Mouse (Mus musculus): ENCODE data around the gene Psma3. TPM values are rescaled to one million over a fixed set of nuclear protein-coding genes. Genes with fewer than 3 reads are reported as not detected.

Psma3 gene
- polyA plus RNA-seq, 1 experiment, result 7.1 TPM

DNA sequence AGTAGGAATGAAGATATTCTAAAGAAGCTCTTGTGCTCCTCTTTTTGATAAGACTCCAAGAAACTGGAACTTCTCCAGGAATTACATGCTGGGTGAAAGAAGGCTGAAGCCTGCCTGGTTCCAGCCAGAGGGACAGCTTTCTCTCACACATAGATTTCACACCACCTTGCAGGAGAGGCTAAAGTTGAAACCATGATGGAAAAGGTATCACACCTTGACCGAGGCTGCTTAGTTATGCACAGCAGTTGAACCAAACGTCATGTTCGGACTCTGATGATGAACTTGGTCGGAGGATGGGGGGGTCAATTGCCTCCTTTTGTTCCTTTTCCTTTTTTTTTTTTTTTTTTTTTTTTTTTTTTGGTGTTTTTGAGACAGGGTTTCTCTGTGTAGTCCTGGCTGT is 590 bp upstream of the Psma3 start:
- 84% methylated on average over 4 of the region's 4 CpGs for WGBS
- peaks cover 4% of the 10 kb centered on the region; the same call in 1 of the 2 replicates for H3K4me1 ChIP-seq (ENCODE audit: control insufficient read depth, insufficient read depth, insufficient read length, low read length)
- no peak for TF ChIP-seq CTCF (IDR thresholded peaks at IDR 0.05; ENCODE audit: extremely low read depth, insufficient read length, insufficient replicate concordance, low read depth, low read length)
- no peak for TF ChIP-seq POLR2A (IDR thresholded peaks at IDR 0.05; ENCODE audit: low read depth, low read length)
- no peak overlapping the region for H3K27ac ChIP-seq (ENCODE audit: insufficient read depth, low read depth, low read length)
- H3K4me3 ChIP-seq (ENCODE audit: low read depth, low read length), result peak overlapping the region; percentile 53; the same call in 1 of the 2 replicates
- H3K36me3 ChIP-seq (ENCODE audit: control insufficient read depth, insufficient read depth, low read length), result no peaks in the 10 kb centered on the region
- no peaks in the 10 kb centered on the region for H3K27me3 ChIP-seq (ENCODE audit: control insufficient read depth, insufficient read depth, low read length)

DNA sequence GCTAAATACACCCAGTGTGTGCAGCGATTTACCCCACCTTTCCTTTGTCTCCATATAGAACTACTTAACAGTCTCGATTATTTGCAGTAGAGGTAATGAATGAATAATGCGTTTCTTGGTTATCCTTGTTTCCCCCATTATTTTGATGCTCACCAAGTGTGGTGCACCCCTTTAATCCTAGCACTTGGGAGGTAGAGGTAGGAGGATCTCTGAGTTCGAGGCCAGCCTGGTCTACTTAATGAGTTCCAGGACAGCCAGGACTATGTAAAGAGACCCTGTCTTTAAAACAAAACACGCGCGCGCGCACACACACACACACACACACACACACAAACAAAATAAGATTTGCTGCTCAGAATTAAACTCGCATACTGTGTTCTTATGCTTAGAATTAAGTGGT is 985 bp downstream of the Psma3 start:
- Histone ChIP-seq H3K27me3 (ENCODE audit: control insufficient read depth, insufficient read depth, low read length) (no peaks in the 10 kb centered on the region), H3K36me3 (ENCODE audit: control insufficient read depth, insufficient read depth, low read length) (peaks cover 5% of the 10 kb centered on the region), H3K4me3 (ENCODE audit: low read depth, low read length) (peak overlapping the region; percentile 89), H3K27ac (ENCODE audit: insufficient read depth, low read depth, low read length) (peak overlapping the region; percentile 88), H3K4me1 (ENCODE audit: control insufficient read depth, insufficient read depth, insufficient read length, low read length) (peaks cover 4% of the 10 kb centered on the region; the same call in 1 of the 2 replicates)
- 7% methylated on average over 10 of the region's 10 CpGs for WGBS
- TF ChIP-seq POLR2A (IDR thresholded peaks at IDR 0.05; ENCODE audit: low read depth, low read length) (no peak), CTCF (IDR thresholded peaks at IDR 0.05; ENCODE audit: extremely low read depth, insufficient read length, insufficient replicate concordance, low read depth, low read length) (no peak)

DNA sequence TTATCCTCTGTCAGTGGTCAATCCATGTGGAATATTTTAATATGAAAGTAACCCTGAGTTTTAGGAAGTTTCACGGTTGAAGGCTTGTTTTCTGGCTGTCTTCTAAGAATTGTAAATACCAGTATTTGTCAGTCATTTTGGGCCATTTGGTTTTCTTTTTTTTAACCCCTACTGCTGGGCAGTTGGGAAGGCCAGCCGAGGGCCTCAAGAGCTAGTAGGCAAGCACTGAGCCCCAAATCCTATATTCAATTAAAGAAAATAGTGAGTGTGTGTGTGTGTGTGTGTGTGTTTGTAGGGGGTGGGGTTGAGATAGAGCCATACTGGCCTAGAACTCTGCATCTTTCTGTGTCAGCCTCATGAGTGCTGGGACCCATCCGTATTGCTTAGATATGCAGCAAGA is 1.5 kb downstream of the Psma3 start:
- Histone ChIP-seq H3K36me3 (ENCODE audit: control insufficient read depth, insufficient read depth, low read length) (peaks cover 6% of the 10 kb centered on the region), H3K4me3 (ENCODE audit: low read depth, low read length) (no peak overlapping the region), H3K27me3 (ENCODE audit: control insufficient read depth, insufficient read depth, low read length) (no peaks in the 10 kb centered on the region), H3K4me1 (ENCODE audit: control insufficient read depth, insufficient read depth, insufficient read length, low read length) (peaks cover 4% of the 10 kb centered on the region; the same call in 1 of the 2 replicates), H3K27ac (ENCODE audit: insufficient read depth, low read depth, low read length) (no peak overlapping the region)
- WGBS, result 28% methylated on average over 3 of the region's 3 CpGs
- no peak for TF ChIP-seq POLR2A (IDR thresholded peaks at IDR 0.05; ENCODE audit: low read depth, low read length)
- TF ChIP-seq CTCF (IDR thresholded peaks at IDR 0.05; ENCODE audit: extremely low read depth, insufficient read length, insufficient replicate concordance, low read depth, low read length), result no peak

DNA sequence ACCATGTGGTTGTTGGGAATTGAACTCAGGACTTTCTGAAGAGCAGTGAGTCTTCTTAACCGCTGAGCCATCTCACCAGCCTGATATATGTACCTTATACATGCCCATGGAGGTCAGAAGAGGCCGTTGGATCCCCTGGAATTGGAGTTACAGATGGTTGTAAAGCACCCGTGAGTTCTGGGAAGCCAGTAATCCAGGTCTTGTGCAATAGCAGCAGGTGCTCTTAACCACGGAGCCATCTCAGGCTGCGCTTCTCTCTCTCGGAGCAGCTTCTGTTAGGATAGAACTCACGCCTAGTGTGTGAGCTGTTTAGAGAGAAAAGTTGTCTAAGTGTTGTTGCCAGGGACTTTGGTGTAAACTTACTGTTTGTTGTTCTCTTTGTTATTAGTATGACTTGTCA is 3.9 kb downstream of the Psma3 start:
- Histone ChIP-seq H3K27me3 (ENCODE audit: control insufficient read depth, insufficient read depth, low read length) (no peaks in the 10 kb centered on the region), H3K36me3 (ENCODE audit: control insufficient read depth, insufficient read depth, low read length) (peaks cover 12% of the 10 kb centered on the region), H3K4me3 (ENCODE audit: low read depth, low read length) (no peak overlapping the region), H3K4me1 (ENCODE audit: control insufficient read depth, insufficient read depth, insufficient read length, low read length) (peaks cover 4% of the 10 kb centered on the region; the same call in 1 of the 2 replicates), H3K27ac (ENCODE audit: insufficient read depth, low read depth, low read length) (no peak overlapping the region)
- TF ChIP-seq CTCF (IDR thresholded peaks at IDR 0.05; ENCODE audit: extremely low read depth, insufficient read length, insufficient replicate concordance, low read depth, low read length) (no peak), POLR2A (IDR thresholded peaks at IDR 0.05; ENCODE audit: low read depth, low read length) (no peak)
- 35% methylated on average over 7 of the region's 7 CpGs for WGBS

DNA sequence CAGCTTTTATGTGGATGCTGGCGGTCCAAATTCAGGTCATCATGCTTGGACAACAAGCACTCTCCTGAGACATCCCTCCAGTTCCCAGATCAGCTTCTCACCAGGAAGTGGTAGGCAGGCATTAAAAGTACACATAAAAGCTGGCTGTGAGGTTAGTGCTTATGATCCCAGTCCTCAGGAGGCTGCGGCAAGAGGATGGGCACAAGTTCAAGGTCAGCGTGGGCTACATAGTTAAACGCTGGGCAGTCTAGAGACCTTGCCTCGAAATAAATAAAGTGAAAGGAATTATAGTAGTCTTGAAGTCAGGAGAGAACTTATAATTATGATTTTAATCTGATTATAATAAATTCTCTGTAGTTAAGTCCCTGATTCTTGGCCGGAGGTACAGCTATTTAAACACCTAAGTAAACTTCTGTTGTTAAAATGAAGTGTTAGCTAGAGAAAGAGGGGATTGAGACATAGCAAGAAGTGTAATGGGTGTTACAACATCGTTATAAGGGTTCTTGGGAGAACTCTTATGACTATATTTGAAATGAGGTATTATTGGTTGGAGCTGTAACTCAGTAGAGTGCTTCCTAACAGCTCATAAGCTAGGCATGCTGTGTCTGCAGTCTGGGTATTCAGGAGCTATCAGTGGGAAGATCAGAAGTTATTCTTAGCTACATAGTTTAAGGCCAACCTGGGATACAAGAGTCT is 10.6 kb downstream of the Psma3 start:
- no peaks in the 10 kb centered on the region for H3K4me1 ChIP-seq (ENCODE audit: control insufficient read depth, insufficient read depth, insufficient read length, low read length)
- no peak overlapping the region for H3K4me3 ChIP-seq (ENCODE audit: low read depth, low read length)
- 86% methylated on average over 7 of the region's 7 CpGs for WGBS
- TF ChIP-seq POLR2A (IDR thresholded peaks at IDR 0.05; ENCODE audit: low read depth, low read length), result no peak
- no peak for TF ChIP-seq CTCF (IDR thresholded peaks at IDR 0.05; ENCODE audit: extremely low read depth, insufficient read length, insufficient replicate concordance, low read depth, low read length)
- no peak overlapping the region for H3K27ac ChIP-seq (ENCODE audit: insufficient read depth, low read depth, low read length)
- H3K27me3 ChIP-seq (ENCODE audit: control insufficient read depth, insufficient read depth, low read length), result no peaks in the 10 kb centered on the region
- H3K36me3 ChIP-seq (ENCODE audit: control insufficient read depth, insufficient read depth, low read length), result peaks cover 53% of the 10 kb centered on the region

DNA sequence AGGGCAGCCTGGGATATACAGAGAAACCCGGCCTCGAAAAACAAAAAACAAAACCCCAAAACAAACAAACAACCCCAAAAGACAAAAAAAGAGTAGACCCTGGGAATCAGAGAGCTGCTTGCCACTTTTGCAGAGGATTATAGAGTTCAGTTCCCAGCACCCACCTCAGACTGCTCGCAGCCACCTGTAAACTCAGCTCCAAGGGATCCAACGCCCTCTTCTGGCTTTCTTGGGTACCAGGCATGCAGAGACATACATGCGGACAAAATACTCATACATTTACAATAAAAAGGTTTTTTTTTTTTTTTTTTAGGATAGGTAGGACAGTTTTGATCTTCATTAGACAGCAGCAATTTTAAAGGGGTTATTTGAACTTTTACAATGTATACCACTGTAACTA is 22.8 kb downstream of the Psma3 start:
- peaks cover 13% of the 10 kb centered on the region for H3K4me1 ChIP-seq (ENCODE audit: control insufficient read depth, insufficient read depth, insufficient read length, low read length)
- 92% methylated on average over 5 of the region's 5 CpGs for WGBS
- no peak for TF ChIP-seq POLR2A (IDR thresholded peaks at IDR 0.05; ENCODE audit: low read depth, low read length)
- no peak for TF ChIP-seq CTCF (IDR thresholded peaks at IDR 0.05; ENCODE audit: extremely low read depth, insufficient read length, insufficient replicate concordance, low read depth, low read length)
- H3K27ac ChIP-seq (ENCODE audit: insufficient read depth, low read depth, low read length), result no peak overlapping the region
- peaks cover 24% of the 10 kb centered on the region for H3K36me3 ChIP-seq (ENCODE audit: control insufficient read depth, insufficient read depth, low read length)
- no peak overlapping the region for H3K4me3 ChIP-seq (ENCODE audit: low read depth, low read length)
- H3K27me3 ChIP-seq (ENCODE audit: control insufficient read depth, insufficient read depth, low read length), result no peaks in the 10 kb centered on the region

DNA sequence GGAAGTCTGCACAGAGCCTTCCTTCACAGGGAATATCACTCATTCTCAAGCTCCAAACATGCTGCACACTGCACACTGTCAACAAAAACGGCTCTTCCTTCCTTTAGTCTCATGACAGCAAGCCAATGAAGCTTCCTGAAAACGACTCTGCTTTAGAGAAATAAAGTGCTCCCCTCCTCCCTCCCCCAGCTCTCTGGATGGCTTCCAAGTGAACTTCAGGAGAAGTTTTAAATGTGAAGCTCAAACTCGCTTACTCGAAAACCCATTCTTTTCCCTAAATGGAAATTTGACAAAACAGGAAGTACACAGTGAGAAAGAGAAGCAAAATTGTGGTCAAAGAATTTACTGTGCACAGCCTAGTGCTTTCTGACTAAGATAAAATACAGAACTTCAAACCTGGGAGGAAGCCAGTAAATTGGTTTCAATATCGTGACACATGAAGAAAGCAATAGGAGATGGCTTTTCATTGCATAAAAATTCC is 25.0 kb downstream of the Psma3 start:
- 13% methylated on average over 5 of the region's 5 CpGs for WGBS

More for the DNA sequence above, 25.0 kb downstream of the Psma3 start:
- no peak for TF ChIP-seq CTCF (IDR thresholded peaks at IDR 0.05; ENCODE audit: extremely low read depth, insufficient read length, insufficient replicate concordance, low read depth, low read length)
- no peak for TF ChIP-seq POLR2A (IDR thresholded peaks at IDR 0.05; ENCODE audit: low read depth, low read length)
- Histone ChIP-seq H3K27me3 (ENCODE audit: control insufficient read depth, insufficient read depth, low read length) (no peaks in the 10 kb centered on the region), H3K36me3 (ENCODE audit: control insufficient read depth, insufficient read depth, low read length) (peaks cover 22% of the 10 kb centered on the region), H3K4me1 (ENCODE audit: control insufficient read depth, insufficient read depth, insufficient read length, low read length) (peaks cover 13% of the 10 kb centered on the region), H3K27ac (ENCODE audit: insufficient read depth, low read depth, low read length) (peak overlapping the region; percentile 85), H3K4me3 (ENCODE audit: low read depth, low read length) (no peak overlapping the region)

Data from small intestine, adult 2 months (tissue).